Mouse (Mus musculus) ES-Bruce4 (cell line): ENCODE data around the gene Plcb1.

Source experiments
- CTCF ChIP-seq: IDR thresholded peaks from one replicate; pipeline ENCODE4 v1.8.1; 2011; ENCODE audit warnings: low read depth, low read length
- EP300 ChIP-seq: IDR thresholded peaks from 2 replicates; pipeline ENCODE4 v1.6.1; 2011; ENCODE audit warnings: low read depth, low read length; ENCODE audit not compliant: insufficient read depth

DNA sequence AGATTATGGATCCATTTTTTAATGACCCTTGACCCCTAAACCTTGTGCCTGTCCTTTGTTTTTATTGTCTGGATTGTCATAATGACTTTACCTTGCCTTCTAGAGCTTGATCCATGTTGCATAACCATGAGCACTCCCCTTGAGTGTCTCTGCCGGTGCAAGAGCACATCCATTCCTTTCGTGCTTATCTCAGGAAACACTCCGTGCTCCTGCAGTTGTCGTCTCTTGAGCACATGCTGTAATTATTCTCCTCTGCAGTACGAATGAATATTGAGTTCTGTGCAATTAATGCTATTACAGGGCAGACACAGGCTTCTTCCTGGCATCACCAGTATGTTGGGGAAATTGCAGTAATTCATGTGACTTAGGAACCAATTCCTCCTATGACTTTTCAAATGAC, 166.2 kb downstream of the Plcb1 start:
- TF ChIP-seq EP300, result no peak
- TF ChIP-seq CTCF, result no peak
